Mouse (Mus musculus) ovary, postnatal 10 days (tissue): ENCODE data around the gene Neurl1a.

Experiments used
- DNase-seq: peaks from one replicate; pipeline ENCODE4 v3.0.0; 2022; ENCODE audit warnings: low spot score

The Neurl1a gene

DNA sequence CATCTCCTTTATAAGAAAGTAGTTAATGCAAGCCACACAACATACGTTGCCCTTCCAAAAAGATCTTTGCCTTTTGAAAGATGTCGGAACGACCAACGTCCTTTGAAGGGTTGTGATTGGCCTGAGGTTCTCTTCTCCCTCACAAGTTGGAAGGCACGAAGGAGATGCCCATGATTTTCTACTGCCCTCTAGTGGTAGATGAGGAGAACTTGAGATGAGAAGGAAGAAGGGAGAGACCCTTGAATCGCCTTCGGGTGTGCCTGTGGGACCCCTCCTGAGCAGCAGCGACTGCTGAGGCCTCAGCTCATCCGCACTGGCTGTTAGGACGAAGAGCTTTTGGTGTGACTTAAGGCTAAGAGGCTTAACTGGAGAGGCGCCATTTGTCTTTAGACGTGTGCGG, 10.4 kb upstream of the Neurl1a start:
- no peak for DNase-seq

GRCm38 (mm10) chr19:47168793-47169412, 9.7 kb upstream of the Neurl1a start:
- peak; percentile 75 for DNase-seq

DNA sequence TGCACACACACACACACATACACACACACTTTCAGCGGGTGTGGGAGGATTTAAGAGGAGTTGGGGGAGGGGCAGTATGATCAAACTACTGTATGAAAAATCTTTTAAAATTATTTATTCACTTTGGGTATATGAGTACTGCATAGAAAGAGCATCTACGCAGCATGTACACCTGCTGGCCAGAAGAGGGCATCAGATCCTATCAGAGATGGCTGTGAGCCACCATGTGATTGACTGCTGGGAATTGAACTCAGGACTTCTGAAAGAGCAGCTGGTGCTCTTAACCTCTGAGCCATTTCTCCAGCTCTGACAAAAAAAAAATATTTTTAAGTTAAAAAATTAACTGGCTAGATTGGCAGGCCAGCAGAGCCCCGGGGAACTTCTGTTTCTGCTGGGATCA, 4.1 kb upstream of the Neurl1a start:
- no peak for DNase-seq

GRCm38 (mm10) chr19:47175472-47175871, 3.1 kb upstream of the Neurl1a start:
- no peak for DNase-seq

- no peak for DNase-seq
Observed at GRCm38 (mm10) chr19:47176916-47177505, 1.6 kb upstream of the Neurl1a start.

DNA sequence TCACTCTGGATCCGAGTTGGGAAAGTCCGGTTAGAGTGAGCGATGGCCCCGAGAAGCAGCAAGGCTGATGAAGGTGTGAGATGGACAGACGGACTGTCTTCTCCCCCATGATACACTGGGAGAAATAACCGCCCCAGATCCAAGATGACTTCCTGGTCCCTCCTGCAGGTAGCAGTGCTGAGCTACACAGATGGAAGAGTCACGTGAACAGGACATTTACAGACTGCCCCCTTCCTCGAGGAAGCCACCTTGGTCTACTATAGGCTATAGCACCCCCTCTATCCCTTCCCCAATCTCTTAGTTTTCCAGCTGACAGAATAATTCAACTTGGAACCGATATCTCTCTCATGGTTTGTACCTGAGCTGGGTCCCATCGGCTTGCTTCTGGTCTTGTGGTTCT, 619 bp upstream of the Neurl1a start:
- DNase-seq: no peak

GRCm38 (mm10) chr19:47179272-47179809, 721 bp downstream of the Neurl1a start:
- no peak for DNase-seq

DNA sequence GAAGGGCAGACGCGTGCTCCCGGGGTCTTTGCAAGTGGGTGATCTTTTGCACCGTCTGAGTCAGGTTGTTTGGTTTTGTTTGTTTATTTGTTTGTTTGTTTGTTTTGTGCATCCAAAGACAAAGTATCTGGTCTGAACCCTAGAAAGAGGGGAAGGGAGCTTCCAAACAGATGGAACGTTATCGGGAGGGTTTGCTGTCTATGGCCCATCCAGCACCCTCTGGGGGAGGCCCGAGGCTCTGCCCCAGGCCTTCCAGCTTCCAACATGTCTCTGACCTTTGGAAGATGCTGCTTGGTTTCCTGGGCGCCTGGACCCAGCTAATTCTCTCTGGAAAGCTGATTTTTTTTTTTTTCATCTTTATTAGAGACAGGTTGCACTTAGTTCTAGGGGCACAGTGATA, 1.4 kb downstream of the Neurl1a start:
- no peak for DNase-seq

DNA sequence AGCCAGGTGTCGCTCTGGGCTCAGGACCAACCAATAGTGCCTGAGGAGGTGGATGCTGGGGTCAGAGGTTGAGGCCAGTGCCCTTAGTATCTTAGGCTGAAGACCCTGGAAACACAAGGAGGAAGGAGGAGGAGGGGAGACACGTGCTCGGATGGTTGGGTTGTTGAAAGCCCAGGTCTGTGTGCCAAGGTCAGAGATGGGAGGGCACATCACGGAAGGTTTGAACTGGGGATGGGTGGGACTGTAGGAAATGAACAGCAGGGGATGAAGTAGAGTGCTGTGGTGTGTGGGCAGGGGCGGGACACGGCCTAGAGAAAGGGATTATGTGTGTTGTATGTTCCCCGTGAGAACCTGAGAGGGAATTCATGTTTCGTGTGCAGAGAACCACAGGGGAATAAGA, 5.6 kb downstream of the Neurl1a start:
- no peak for DNase-seq

DNA sequence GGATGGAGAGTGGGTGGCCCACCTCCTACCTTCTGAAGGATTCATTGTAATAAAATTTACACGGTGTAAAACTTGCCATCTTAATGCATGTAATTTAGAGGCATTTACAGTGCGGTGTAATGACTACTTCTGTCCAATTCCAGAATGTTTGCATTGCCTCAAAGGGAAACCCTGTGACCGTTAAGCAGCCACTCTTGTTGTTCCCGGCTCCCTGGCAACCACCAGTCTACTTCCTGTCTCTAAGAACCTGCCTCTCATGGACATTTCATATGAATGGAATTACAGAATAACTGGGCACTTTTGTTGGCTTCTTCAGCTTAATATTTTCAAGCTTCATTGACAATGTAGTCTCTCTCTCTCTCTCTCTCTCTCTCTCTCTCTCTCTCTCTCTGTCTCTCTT, 6.1 kb downstream of the Neurl1a start:
- no peak for DNase-seq

DNA sequence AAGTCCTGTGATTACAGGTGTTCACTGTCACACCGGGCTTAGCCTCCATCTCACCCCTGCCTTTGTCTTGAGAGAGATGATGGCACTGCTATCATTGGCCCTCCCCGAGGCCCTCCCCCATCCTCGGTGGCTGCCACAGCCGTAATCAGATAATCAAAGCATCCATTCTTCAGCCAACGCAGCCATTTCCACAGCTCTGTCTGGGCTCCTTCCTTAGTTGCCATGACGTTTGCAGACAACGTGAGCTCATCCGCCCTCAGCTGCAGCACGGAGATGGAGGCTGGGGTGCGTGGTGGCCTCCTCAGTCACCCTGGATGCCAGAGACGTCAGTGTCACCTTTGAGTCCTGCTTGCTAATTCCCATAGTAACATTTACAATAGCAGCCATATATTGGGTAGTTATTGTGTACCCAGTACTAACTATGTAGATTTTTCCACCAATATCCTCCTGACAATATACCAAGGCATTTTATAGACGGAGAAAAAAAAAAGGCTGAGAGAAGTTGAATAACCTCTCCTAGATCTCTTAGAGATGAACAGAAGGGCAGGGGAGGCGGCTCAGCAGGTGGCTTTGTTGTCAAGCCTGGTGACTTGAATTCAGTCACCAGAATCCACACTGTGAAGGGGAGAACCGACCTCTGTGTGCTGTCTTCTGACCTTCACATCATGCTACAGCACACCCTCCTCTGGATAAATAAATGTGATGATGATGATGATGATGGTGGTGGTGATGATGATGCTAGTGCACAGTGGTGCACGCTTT, 8.1 kb downstream of the Neurl1a start:
- DNase-seq: no peak

DNA sequence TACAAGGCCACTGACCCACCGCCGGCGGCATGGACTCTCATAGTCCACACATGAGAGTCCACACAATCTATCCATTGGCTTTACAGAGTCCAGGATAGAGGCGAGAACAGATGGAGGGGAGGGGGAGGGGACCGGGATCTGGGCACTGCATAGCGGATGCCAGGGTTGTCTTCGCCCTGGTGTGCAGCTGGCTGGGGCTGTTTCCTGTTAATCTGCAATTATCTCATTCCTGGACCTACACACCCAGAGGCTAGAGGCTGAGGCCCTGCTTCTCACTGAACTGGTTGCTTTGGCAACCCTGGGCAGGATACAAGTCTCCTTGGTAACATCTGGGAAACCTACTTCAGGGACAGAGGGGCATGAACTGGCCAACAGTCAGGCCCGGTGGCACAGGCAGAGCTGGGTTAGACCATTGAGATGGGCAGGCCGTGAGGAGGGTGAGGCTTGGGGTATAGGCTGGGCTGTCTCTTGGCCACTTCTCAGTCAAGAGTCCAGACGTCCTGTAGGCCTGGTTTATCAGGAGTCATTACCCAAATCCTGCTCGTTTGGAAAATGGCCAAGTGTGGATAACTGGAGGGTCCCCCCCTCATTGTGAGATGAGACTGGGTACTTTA, 10.0 kb downstream of the Neurl1a start:
- DNase-seq: no peak

GRCm38 (mm10) chr19:47192158-47192557, 13.5 kb downstream of the Neurl1a start:
- no peak for DNase-seq

DNA sequence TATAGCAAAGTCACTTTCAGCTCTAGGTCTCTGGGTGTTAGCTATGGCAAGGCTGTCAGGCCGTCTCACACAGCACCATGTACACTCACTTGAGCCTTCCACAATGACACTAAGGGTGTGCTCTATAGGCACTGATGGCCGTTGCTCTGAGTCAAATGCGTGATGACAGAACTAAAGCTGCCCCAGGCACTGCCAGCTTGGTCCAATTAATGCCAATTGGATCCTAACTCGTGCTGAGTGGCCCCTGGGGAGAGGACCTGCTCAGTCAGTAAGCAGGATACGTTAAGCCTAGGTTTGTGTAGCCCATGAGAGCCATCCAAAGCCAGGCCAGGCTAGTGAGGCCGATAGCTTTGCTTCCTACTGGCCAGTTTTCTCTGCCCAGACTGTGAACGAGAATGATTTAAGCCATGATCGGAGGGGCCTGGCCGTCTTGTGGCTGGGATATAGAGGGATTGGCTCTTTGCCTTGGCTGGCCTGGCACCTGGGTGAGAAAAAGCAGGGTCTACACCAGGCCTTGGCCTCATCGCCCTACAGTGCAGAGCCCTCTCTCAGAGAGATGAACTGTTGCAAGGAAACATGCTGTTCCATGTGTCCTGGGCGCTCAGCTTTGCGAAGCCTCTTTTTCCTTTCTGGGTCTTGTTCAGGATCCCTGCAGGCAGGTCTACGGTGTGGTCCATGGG, 20.2 kb downstream of the Neurl1a start:
- DNase-seq: no peak

DNA sequence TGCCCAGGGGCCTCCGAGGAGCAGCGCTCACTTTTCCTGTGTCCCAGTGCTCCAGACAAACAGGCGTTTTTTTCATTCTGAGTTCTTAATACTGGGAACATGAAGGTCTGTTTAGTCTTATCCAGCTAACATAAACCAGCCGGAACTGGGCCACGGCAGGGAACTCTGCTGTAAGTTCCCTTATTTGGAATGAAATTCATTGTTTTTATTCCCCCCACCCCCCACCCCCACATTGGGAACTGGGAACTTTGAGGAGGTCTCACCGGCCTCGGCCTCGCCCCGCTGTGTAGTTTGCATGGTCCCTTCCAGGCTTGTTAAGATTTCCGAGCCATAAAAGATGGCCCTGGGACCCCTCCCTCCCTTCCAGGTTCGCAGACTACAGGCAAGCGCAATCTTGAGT, 23.4 kb downstream of the Neurl1a start:
- no peak for DNase-seq

GRCm38 (mm10) chr19:47202429-47202828, 23.8 kb downstream of the Neurl1a start:
- DNase-seq: no peak

- no peak for DNase-seq
Observed at GRCm38 (mm10) chr19:47203042-47203441, 24.4 kb downstream of the Neurl1a start.

- no peak for DNase-seq
Observed at GRCm38 (mm10) chr19:47204653-47205052, 26.0 kb downstream of the Neurl1a start.

DNA sequence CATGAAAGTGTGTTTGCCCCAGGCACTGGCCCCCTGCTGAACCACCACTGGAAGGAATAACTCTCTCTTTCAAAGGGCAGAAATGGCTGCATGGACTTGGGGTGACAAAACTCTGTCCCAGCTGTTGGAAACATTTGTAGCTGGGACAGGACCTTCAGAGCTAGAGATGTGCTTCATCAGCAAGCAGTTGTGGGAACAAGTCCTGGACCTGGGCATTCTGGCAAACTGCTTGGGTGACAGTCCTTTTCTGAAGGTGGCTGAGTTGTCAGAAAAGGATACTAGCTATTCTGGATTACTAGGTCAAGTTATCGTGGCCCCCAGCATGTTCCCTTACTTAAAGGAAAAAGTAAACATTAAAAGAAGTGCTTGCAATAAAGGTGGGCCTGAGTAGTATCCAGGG, 27.5 kb downstream of the Neurl1a start:
- DNase-seq: no peak

- no peak for DNase-seq
Observed at GRCm38 (mm10) chr19:47210432-47210831, 31.8 kb downstream of the Neurl1a start.

GRCm38 (mm10) chr19:47211609-47212312, 33.1 kb downstream of the Neurl1a start:
- no peak for DNase-seq

DNA sequence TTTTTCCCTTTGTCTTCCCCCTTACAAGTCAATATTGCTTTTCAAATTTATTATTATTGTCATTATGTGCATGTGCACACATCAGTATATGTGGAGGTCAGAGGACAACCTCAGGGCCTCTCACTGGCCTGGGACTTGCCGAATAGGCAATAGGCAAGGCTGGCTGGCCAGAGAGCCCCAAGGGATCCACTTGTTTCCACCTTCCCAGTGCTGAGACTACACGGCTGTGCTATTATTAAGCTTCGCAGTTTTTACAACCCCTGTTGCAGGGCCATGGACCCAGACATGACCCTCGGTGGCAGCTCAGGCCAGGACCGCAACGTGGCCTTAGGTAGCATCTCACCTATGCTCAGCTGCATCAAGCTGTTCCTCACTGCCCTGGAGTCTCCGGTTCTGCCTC, 33.8 kb downstream of the Neurl1a start:
- no peak for DNase-seq
